Mouse (Mus musculus) midbrain, postnatal 0 days (tissue): ENCODE measurements around the gene Hint2. TPM values are rescaled to one million over a fixed set of nuclear protein-coding genes. Genes with fewer than 3 reads are reported as not detected.
A peak's percentile ranks its signal among the peaks of the same experiment; 100 is the strongest.

Experiments used
- ATAC-seq: fragments of 200-750 bp; cut with Nextera tagmentation; 2 replicates; pipeline ENCODE4 v1.8.0; 2017; ENCODE audit warnings: moderate number of reproducible peaks, mild to moderate bottlenecking, moderate TSS enrichment, moderate library complexity; ENCODE audit not compliant: low FRiP score
- DNase-seq: peaks from one replicate; pipeline ENCODE4 v3.0.0-alpha.2; 2015; ENCODE audit warnings: low spot score
- H3K27ac ChIP-seq: fragments of 300-500 bp; sonication (generic); 2 replicates; pipeline ENCODE4 v1.5.1; 2014; ENCODE audit warnings: low read depth, mild to moderate bottlenecking, low read length, mixed read lengths
- H3K27me3 ChIP-seq: fragments of 300-500 bp; sonication (generic); 2 replicates; pipeline ENCODE4 v1.6.1; 2014; ENCODE audit warnings: low read length, control low read depth, mixed read lengths; ENCODE audit not compliant: insufficient read depth
- H3K36me3 ChIP-seq: fragments of 300-500 bp; sonication (generic); 2 replicates; pipeline ENCODE4 v1.6.1; 2014; ENCODE audit warnings: low read length, control low read depth, mixed read lengths; ENCODE audit not compliant: insufficient read depth
- H3K4me1 ChIP-seq: fragments of 300-500 bp; sonication (generic); 2 replicates; pipeline ENCODE4 v1.6.1; 2014; ENCODE audit warnings: mild to moderate bottlenecking, control low read depth, antibody characterized with exemption, low read length, mixed read lengths; ENCODE audit not compliant: insufficient read depth
- H3K4me2 ChIP-seq: fragments of 300-500 bp; sonication (generic); 2 replicates; pipeline ENCODE4 v1.6.1; 2014; ENCODE audit warnings: low read depth, mild to moderate bottlenecking, low read length, mixed read lengths; ENCODE audit not compliant: poor library complexity, severe bottlenecking
- H3K4me3 ChIP-seq: fragments of 300-500 bp; sonication (generic); 2 replicates; pipeline ENCODE4 v1.5.1; 2014; ENCODE audit warnings: low read depth, mild to moderate bottlenecking, low read length, moderate library complexity
- H3K9ac ChIP-seq: fragments of 300-500 bp; sonication (generic); replicated peaks from 2 replicates; pipeline ENCODE4 v1.6.1; 2014; ENCODE audit warnings: mild to moderate bottlenecking, low read length, moderate library complexity, mixed read lengths; ENCODE audit not compliant: poor library complexity, severe bottlenecking
- H3K9me3 ChIP-seq: fragments of 300-500 bp; sonication (generic); 2 replicates; pipeline ENCODE4 v1.6.1; 2016; ENCODE audit warnings: low read length, control low read depth
- CTCF ChIP-seq: IDR thresholded peaks from 2 replicates; pipeline ENCODE4 v1.5.1; 2016; ENCODE audit warnings: antibody characterized with exemption, mild to moderate bottlenecking
- WGBS: fragments of 180-500 bp; shearing (Covaris S2); extraction: QIAGEN DNeasy Blood & Tissue Kit; methylation state at CpG from one replicate; pipeline ENCODE4 v1.1.7; 2014; 5-methylcytosine and 5-hydroxymethylcytosine counted together
- polyA plus RNA-seq: library from polyadenylated mRNA; unstranded; fragments of >200 nt; fragmentation: Nextera tagmentation; extraction: Ambion mirVana; gene quantifications from 2 replicates; pipeline ENCODE4 v1.2.1, GENCODE M21; 2015
- total RNA-seq: library from RNA; depleted of rRNA; stranded (reverse); fragments of >200 nt; gene quantifications from 2 replicates; pipeline ENCODE4 v1.2.3, GENCODE M21; 2014

Hint2 gene
- total and polyA plus RNA-seq, 2 experiments from 2014 or later: 51.6 to 80.1 TPM

DNA sequence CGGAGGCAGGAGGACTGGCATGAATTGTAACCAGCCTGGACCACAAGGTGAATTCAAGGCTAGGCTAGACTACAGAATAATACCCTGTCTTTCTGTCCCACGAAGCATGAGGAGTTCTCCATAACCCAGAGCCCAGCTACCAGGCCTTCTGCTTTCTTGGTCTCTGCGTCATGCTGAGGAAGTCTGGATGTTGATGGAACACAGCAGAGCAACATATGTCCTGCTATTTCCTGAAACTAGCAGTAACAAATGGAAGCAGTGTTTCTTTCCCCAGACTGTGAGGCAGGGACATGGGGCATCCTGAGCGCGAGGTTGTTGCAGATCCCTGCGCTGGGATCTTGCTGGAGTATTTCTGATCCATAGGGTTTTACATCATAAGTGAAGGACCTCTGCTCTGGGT is 22.3 kb upstream of the Hint2 start:
- H3K27ac ChIP-seq: no peak overlapping the region
- no peak overlapping the region for H3K4me3 ChIP-seq
- H3K9me3 ChIP-seq: no peaks in the 10 kb centered on the region
- DNase-seq: no peak
- no peak for ATAC-seq
- H3K4me2 ChIP-seq: no peak overlapping the region
- TF ChIP-seq CTCF: no peak
- H3K36me3 ChIP-seq: peaks cover 72% of the 10 kb centered on the region
- no peak overlapping the region for H3K9ac ChIP-seq
- no peaks in the 10 kb centered on the region for H3K27me3 ChIP-seq
- no peaks in the 10 kb centered on the region for H3K4me1 ChIP-seq
- 82% methylated on average over 6 of the region's 6 CpGs for WGBS

DNA sequence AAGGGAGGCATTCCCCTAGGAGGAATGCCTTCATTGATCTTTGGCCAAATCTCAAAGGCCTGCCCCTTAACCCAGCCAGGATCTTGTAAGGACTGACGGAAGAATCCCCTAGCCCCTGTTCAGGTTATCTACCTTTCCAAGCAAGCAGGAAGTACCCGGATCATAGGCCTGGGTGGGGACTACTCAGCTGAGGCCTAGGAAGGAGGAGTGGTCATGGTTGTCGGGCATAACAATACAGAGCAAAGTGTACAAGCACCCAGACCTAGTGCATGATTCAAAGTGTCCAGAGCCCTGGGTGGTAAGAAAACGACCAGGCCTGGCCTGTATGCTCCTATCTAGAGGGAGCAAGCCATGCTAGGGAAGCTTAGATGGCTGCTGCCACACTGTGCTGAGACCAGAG is 19.3 kb upstream of the Hint2 start:
- TF ChIP-seq CTCF: no peak
- 75% methylated on average over 4 of the region's 4 CpGs for WGBS
- no peak overlapping the region for H3K4me3 ChIP-seq
- H3K27me3 ChIP-seq: no peaks in the 10 kb centered on the region
- no peak overlapping the region for H3K9ac ChIP-seq
- no peak for DNase-seq
- peaks cover 52% of the 10 kb centered on the region for H3K36me3 ChIP-seq
- H3K4me1 ChIP-seq: peaks cover 7% of the 10 kb centered on the region
- ATAC-seq: no peak
- H3K4me2 ChIP-seq: no peak overlapping the region
- no peak overlapping the region for H3K27ac ChIP-seq
- H3K9me3 ChIP-seq: no peaks in the 10 kb centered on the region

DNA sequence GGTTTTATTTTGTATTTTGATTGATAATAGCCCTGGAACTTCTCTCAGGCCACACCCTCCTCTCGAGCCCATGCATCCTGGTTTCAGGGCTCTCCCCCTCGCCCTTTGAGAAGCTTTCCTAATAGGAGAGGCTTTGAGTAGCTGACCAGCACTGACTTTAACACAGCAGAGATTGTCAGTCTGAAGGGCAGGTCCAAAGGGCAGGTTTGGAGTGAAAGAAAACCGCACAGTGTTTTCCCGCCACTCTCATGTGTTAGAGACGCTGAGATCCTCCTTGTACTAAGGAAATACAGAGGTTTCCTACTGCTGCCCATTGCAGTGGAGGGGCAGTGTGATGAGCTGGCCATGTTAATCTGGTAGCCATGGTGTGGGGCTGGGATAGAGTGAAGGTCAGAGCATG is 18.7 kb upstream of the Hint2 start:
- Histone ChIP-seq H3K27me3 (no peaks in the 10 kb centered on the region), H3K4me1 (peaks cover 11% of the 10 kb centered on the region), H3K4me3 (no peak overlapping the region), H3K9me3 (no peaks in the 10 kb centered on the region), H3K9ac (no peak overlapping the region), H3K4me2 (no peak overlapping the region), H3K27ac (no peak overlapping the region), H3K36me3 (peaks cover 49% of the 10 kb centered on the region)
- DNase-seq (no peak), ATAC-seq (no peak)
- no peak for TF ChIP-seq CTCF
- WGBS: 81% methylated on average over 5 of the region's 5 CpGs

GRCm38 (mm10) chr4:43673703-43674102 is 17.4 kb upstream of the Hint2 start:
- no peak overlapping the region for H3K4me3 ChIP-seq
- H3K27me3 ChIP-seq: no peaks in the 10 kb centered on the region
- 73% methylated on average over 8 of the region's 8 CpGs for WGBS
- peaks cover 37% of the 10 kb centered on the region for H3K36me3 ChIP-seq
- no peak overlapping the region for H3K9ac ChIP-seq
- H3K9me3 ChIP-seq: no peaks in the 10 kb centered on the region
- peaks cover 11% of the 10 kb centered on the region for H3K4me1 ChIP-seq
- H3K4me2 ChIP-seq: no peak overlapping the region
- no peak for DNase-seq
- no peak for TF ChIP-seq CTCF
- no peak for ATAC-seq
- H3K27ac ChIP-seq: no peak overlapping the region

GRCm38 (mm10) chr4:43672070-43672469 is 15.8 kb upstream of the Hint2 start:
- no peak for ATAC-seq
- no peak overlapping the region for H3K27ac ChIP-seq
- no peak overlapping the region for H3K9ac ChIP-seq

DNA sequence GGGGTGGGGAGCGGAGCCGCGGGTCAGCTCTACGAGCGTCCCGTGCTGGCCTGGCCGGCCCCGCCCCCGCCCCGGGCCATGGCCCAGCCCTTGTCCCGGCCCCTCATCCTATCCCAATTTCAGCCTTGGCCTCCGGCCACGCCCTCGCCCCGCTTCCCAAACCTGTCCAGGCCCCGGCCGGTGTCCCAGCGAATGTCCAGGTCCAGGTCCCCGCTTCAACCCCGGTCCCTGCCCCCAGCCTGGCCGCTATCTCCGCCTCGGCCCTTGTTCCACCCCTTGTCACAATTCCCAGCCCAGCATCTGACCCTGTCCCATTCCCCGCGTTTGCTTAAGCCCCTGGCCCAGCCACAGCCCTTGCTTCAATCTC is 13.1 kb upstream of the Hint2 start:
- Histone ChIP-seq H3K27me3 (peaks cover 4% of the 10 kb centered on the region; the same call in 1 of the 2 replicates), H3K27ac (peak overlapping the region; percentile 65), H3K4me1 (peaks cover 11% of the 10 kb centered on the region), H3K9me3 (no peaks in the 10 kb centered on the region), H3K4me3 (peak overlapping the region; percentile 69), H3K36me3 (peaks cover 2% of the 10 kb centered on the region; the same call in 1 of the 2 replicates), H3K9ac (peak overlapping the region; percentile 96), H3K4me2 (peak overlapping the region; percentile 90)
- WGBS: under 1% methylated on average over 22 of the region's 25 CpGs
- ATAC-seq (peak; percentile 50), DNase-seq (no peak)
- no peak for TF ChIP-seq CTCF

More at GRCm38 (mm10) chr4:43672070-43672469, 15.8 kb upstream of the Hint2 start:
- Histone ChIP-seq H3K4me2 (peak overlapping the region; percentile 90), H3K27me3 (no peaks in the 10 kb centered on the region), H3K9me3 (no peaks in the 10 kb centered on the region), H3K36me3 (peaks cover 26% of the 10 kb centered on the region), H3K4me1 (peaks cover 11% of the 10 kb centered on the region), H3K4me3 (no peak overlapping the region)
- DNase-seq: peak; percentile 96
- WGBS: 3% methylated on average over 2 of the region's 2 CpGs
- peak; percentile 86 for TF ChIP-seq CTCF
